Mouse (Mus musculus): ENCODE results near the gene Ifna9.
"Not testable (repeated sequence)": the region's sequence is repeated elsewhere in the genome, so short reads cannot be mapped to it uniquely, and the experiment has no call there.

The Ifna9 gene

DNA sequence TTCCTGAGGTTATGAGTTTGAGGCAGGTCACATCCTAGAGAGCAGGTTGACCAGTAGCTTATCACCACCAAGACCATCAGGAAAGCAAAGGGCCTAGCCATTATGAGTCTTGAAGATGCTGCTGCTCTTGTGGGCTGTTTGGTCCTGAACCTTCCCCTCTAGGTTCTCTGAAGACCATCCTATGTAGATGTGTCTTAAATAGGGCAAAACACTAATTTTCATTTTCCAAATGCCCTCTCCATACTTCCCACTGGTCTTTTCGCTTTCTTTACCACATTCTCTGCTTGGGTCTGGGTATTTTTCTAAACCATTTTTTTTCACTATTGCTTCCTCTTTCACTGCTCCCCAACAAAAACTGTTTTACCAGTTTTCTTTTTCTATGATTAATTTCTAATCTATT is at the start of gene Ifna9:
Ifna9 (minus strand) TSS at position 101 of the 400 bp plus-strand sequence.
- no peak for DNase-seq (ENCODE audit: low spot score in 2 of 2)

DNA sequence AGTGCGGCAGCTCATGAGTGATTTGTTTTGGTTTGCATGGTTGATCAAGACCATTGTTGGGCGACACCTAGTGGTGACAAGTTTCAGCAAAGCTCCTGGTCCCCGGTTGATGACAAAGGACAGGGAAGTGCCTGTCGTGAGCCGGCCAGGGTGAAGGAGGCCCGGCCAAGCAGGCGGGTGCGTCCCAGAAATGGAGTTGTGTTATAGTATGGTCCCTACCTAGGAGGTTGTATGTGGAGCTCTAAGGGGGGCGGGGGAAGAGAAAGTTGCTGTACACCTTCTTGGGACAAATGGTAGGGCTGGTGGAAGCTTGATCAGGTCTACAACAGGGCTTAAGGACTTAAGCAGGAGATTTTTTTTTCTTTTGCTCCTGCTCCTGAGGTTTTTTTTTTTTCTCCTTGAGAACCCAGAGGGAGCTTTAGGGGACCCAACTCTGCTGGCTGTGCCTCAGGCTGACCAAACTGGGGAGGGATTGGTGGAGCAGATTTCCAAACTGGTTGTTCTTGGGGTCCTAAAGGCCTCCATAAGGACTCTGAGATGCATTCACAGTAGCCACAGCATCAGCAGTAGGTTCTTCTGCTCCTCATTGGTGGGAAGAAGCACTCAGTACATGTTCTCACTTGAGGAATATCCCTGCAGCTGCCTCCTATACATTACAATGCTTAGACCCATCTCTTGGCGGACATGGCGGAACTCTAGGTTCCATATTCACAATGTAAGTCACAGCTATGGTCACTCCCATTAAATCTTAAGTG is 49.1 kb upstream of the Ifna9 start:
- DNase-seq (ENCODE audit: low spot score in 2 of 2), result peak; percentile 71 to 82

DNA sequence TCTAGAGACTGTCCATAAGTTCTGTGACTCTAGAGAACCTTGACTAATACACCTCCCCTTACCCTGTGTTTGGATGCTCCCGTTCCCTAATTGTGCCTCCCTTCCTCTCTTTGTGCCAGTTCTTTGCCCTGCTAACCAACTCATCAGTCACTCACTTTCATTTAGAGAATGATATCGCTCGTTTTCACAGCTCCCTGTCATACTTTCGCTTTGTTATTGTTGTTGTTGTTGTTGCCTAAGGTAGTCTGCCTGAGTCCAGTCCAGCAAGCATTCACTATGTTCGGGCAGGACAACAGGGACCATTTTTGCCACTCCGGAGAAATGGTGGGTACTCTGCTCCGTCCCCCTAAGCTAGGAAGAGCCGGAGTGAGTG is 48.5 kb upstream of the Ifna9 start:
- no peak for DNase-seq (ENCODE audit: low spot score in 2 of 2)

DNA sequence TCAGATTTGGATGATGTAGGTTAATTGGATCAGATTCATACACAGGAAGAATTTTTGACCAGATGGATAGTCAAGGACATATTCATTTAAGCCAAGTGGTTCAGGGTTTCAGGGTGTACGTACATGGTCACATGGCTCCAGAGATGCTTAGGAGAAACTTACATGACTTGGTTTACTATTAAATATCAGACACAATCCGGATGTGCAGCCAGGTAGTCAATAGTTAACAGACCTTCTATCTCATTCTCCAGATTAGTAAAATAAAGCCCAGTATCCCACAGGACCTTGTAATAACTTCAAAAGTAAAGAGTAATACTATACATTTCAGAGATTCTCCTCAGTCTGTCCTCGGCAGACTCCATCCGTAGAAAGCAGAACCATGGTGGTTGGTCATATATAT is 42.1 kb upstream of the Ifna9 start, which contains the start of gene C87499:
C87499 (minus strand) TSS at position 101 of the 400 bp plus-strand sequence.
- no peak for DNase-seq (ENCODE audit: low spot score in 2 of 2)

DNA sequence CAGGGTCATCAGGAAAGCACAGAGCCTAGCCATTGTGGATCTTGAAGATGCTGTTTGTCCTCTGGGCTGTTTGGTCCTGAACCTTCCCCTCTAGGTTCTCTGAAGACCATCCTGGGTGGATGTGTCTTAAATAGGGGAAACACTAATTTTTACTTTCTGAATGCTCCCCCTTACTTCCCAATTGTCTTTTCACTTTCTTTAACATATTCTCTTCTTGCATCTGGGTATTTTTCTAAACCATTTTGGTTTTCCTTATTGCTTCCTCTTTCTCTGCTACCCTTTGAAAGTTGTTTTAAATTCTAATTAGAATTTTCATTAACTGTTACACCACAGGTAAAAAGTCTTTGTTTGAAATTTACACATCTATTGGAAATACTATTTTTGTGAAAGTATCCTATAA is 11.1 kb upstream of the Ifna9 start, which contains the start of gene Ifna12:
Ifna12 (minus strand) TSS at position 101 of the 400 bp plus-strand sequence.
- DNase-seq (ENCODE audit: low spot score in 2 of 2), result no peak

DNA sequence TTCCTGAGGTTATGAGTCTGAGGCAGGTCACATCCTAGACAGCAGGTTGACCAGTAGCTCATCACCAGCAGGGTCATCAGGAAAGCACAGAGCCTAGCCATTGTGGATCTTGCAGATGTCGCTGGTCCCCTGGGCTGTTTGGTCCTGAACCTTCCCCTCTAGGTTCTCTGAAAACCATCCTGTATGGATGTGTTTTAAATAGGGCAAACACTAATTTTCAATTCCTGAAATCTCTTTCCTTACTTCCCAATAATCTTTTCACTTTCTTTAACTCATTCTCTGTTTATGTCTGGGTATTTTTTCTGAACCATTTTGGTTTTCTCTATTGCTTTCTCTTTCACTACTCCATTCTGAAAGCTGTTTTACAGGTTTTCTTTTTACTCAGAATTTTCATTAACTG is 20.5 kb downstream of the Ifna9 start, which contains the start of gene Ifna14:
Ifna14 (minus strand) TSS at position 101 of the 400 bp plus-strand sequence.
- no peak for DNase-seq (ENCODE audit: low spot score in 2 of 2)

DNA sequence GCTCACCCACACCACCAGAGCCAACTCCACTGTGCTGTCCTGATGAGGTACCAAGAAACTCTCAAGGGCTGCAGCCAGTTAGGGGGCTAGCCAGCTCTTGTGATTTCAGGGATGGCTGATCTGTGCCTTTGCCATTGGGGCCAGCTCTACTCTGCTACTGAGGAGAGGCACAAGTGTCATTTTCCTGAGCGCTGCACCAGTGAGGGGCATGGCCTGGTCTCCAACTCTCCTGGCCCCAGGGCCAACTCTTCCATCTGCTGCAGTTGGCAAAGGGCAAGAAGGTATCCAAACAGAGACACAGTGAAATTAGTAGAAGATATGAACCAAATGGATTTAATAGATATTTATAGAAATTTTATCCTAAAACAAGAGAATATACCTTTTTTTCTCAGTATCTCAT is 30.4 kb downstream of the Ifna9 start:
- no peak for DNase-seq (ENCODE audit: low spot score in 2 of 2)

DNA sequence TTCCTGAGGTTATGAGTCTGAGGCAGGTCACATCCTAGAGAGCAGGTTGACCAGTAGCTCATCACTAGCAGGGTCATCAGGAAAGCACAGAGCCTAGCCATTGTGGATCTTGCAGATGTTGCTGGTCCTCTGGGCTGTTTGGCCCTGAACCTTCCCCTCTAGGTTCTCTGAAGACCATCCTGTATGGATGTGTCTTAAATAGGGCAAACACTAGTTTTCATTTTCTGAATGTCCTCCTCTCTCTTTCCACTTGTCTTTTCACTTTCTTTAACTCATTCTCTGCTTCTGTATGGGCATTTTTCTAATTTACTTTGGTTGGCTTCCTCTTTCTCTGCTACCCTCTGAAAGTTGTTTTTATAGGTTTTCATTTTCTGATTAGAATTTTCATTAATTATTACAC is 34.0 kb downstream of the Ifna9 start, which contains the start of gene Ifna15:
Ifna15 (minus strand) TSS at position 101 of the 400 bp plus-strand sequence.
- DNase-seq (ENCODE audit: low spot score in 2 of 2), result not testable (repeated sequence)

DNA sequence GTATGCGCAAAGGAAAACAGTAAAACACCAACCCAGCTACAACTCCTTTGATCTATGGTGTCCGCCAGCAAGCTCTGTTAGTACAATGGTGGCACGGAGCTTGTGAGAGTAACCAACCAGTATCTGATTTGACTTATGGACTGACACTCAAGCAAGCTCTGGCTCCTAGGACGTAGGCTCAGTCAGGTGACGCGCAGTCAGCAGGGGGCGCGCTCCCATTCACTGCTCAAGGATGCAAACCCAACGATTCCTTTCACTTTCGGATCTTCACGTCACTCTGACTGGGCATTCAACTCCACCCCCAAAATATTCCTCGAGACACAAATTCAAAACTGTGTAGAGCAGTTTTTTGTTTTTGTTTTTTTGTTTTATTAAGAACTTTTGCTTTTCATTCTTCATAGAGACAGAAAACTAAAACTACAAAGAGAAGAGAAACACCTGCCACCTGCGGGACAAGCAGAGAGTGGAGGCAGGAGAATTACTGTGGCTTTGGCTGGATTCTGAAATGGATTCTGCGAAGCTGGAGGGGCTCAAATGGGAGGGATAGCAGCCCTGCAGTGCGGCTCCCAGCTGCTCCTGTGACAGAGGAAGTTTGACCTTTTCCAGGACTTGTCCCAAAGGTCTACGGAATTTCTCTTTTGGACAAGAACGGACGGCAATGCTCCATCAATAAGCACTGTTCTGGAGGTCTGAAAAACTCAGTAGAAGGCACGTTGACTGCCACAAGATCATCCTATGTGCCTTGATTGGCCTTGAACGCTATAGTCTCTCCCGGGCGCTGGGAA is 41.8 kb downstream of the Ifna9 start:
- peak; percentile 30 to 48 for DNase-seq (ENCODE audit: low spot score in 2 of 2)

DNA sequence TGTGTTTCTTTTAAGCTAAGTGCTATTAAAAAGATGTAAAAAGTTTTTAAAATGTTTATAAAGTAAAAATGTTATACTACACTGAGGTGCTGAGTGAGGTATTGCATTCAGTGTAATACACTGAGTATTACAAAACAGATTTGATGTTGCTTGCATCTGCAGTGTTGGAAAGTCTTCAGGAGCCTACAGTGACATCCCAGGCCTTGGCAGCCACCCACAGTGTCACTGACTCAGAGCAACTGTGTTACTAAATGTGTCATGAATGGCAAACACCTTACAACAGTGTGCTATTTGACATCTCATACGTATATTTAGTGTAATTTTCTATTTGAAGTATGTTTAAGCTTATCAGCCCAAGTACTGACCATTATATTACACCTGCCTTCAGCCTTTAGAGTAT is 44.2 kb downstream of the Ifna9 start:
- no peak for DNase-seq (ENCODE audit: low spot score in 2 of 2)

DNA sequence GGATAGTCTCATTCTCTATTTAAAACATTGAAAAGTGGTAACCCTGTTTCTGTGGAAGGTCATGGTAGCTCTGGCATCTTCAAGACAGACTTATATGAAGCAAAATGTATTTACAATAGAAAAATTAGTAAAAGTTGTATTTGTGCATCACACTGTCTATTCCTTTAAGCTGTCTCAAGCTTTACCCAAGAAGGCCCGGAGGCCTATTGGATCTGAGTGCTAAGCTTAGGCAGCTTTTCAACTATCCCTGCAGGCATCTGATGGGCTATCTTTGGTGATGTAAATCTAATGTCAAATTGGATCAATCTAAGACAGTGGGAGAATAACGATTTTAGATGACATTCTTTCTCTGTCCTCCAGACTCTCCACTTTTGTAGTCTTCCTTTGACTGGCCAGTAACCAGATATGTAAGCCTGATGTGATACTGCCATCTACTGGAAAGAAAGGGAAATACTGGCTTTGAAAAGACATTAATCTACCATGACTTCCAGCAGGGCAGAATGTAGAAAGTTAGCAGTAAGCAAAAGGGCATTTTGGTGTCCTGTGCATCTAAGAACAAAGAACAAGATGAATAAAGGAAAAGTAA is 48.4 kb downstream of the Ifna9 start:
- no peak for DNase-seq (ENCODE audit: low spot score in 2 of 2)

Measured in frontal cortex, postnatal 25 days (tissue).